Mouse (Mus musculus): ENCODE results near the gene Krtap16-3.

The Krtap16-3 gene

GRCm38 (mm10) chr16:88962773-88963172, at the start of gene Krtap16-3:
Gene Krtap16-3, minus strand, starts transcription at chr16:88962873.
- DNase-seq = no peak

- no peak for DNase-seq
Observed at GRCm38 (mm10) chr16:89010659-89011058, 48.0 kb upstream of the Krtap16-3 start, which contains the start of gene Krtap22-2. Gene Krtap22-2, minus strand, starts transcription at chr16:89010759.

- no peak for DNase-seq
Observed at GRCm38 (mm10) chr16:88941106-88941505, 21.6 kb downstream of the Krtap16-3 start.

- no peak for DNase-seq
Observed at GRCm38 (mm10) chr16:88938252-88938651, 24.4 kb downstream of the Krtap16-3 start.

- DNase-seq = no peak
Observed at GRCm38 (mm10) chr16:88932165-88932564, 30.5 kb downstream of the Krtap16-3 start, which contains the start of gene Krtap19-9b. Gene Krtap19-9b, minus strand, starts transcription at chr16:88932265.

Data from kidney, postnatal 14 days (tissue).